In the genomic region with DNA sequence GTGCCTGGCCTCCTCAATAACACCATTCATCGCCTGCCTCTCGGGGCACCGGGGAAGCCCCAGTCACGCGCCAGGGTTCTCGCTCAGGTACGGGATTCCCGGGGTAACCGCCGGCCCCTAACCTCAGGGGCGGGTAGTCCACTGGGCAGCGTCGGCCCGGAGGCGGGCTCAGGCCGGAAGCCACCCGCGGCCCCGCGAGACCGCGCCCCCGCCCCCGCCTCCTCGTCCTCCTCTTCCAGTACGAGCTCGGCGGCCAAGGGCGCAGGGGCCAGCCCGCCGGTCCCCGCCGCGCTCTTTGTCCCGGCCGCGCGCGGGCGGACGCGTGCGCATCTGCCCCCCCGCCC, we compare ENCODE assay signal across 8 mouse cellular contexts. TPM values are rescaled to one million over a fixed set of nuclear protein-coding genes. Genes with fewer than 3 reads are reported as not detected.
DNase-seq lines count a peak whose midpoint lies in the region; TF ChIP-seq lines count a peak whose summit lies in the region.

No protein-coding gene starts in this region.

- TF ChIP-seq RAD21 in MEL (IDR thresholded peaks at IDR 0.05; ENCODE audit: low read depth, low read length) = no peak

- no peaks in the 10 kb centered on the region for H3K9me3 ChIP-seq in MEL (replicated peaks; ENCODE audit: insufficient read depth, low read length)
- H3K9me3 ChIP-seq in hindbrain, embryonic 10.5 days = no peaks in the 10 kb centered on the region

- peaks cover 19 to 34% of the 10 kb centered on the region in 2 experiments for H3K4me1 ChIP-seq in MEL (ENCODE audit: control insufficient read depth in 1 of 2, insufficient read depth in 2 of 2, low read length in 2 of 2)
- H3K4me1 ChIP-seq in cerebellum, adult 2 months (ENCODE audit: control insufficient read depth, insufficient read depth, low read length) = no peaks in the 10 kb centered on the region; the same call in 1 of the 2 replicates
- H3K4me1 ChIP-seq in hindbrain, embryonic 10.5 days (replicated peaks) = peaks cover 39% of the 10 kb centered on the region

- H3K27ac ChIP-seq in MEL (ENCODE audit: control insufficient read depth, low read depth, low read length) = peak overlapping the region; percentile 97
- H3K27ac ChIP-seq in cerebellum, adult 2 months (ENCODE audit: insufficient read depth, low read length) = peak overlapping the region; percentile 29; the same call in 1 of the 2 replicates
- peak overlapping the region; percentile 100 for H3K27ac ChIP-seq in hindbrain, embryonic 10.5 days

- H3K9ac ChIP-seq in MEL (ENCODE audit: control insufficient read depth, low read depth, low read length, poor library complexity, severe bottlenecking) = peak overlapping the region; percentile 99

- peaks cover 38% of the 10 kb centered on the region for H3K79me2 ChIP-seq in MEL (ENCODE audit: control insufficient read depth, insufficient read depth, low read length, poor library complexity)

- under 1% methylated on average over 35 of the region's 44 CpGs for WGBS in cerebellum, adult 2 months
- WGBS in hindbrain, embryonic 10.5 days = under 1% methylated on average over 33 of the region's 44 CpGs

- TF ChIP-seq POLR2A in MEL (IDR thresholded peaks at IDR 0.05; ENCODE audit: control insufficient read depth in 1 of 2, insufficient read depth in 1 of 2, low read depth in 1 of 2, low read length in 2 of 2, poor library complexity in 1 of 2) = peak; percentile 73 to 74
- TF ChIP-seq POLR2A in cerebellum, adult 2 months (IDR thresholded peaks at IDR 0.05; ENCODE audit: borderline replicate concordance, insufficient read depth, low read length) = no peak

- peaks cover 0 to 46% of the 10 kb centered on the region in 2 experiments; a peak in 3 of 4 replicates for H3K36me3 ChIP-seq in MEL (ENCODE audit: control insufficient read depth in 1 of 2, insufficient read depth in 2 of 2, low read length in 2 of 2)
- peaks cover 7% of the 10 kb centered on the region for H3K36me3 ChIP-seq in hindbrain, embryonic 10.5 days

- H3K27me3 ChIP-seq in MEL (ENCODE audit: control insufficient read depth in 1 of 2, insufficient read depth in 2 of 2, low read length in 2 of 2) = no peaks in the 10 kb centered on the region
- H3K27me3 ChIP-seq in cerebellum, adult 2 months (ENCODE audit: control insufficient read depth, insufficient read depth, low read length) = no peaks in the 10 kb centered on the region
- H3K27me3 ChIP-seq in hindbrain, embryonic 10.5 days (ENCODE audit: insufficient read depth, poor library complexity, severe bottlenecking) = no peaks in the 10 kb centered on the region

- peak overlapping the region; percentile 86 to 95 for H3K4me3 ChIP-seq in MEL (ENCODE audit: control insufficient read depth in 1 of 2, insufficient read depth in 1 of 2, low read depth in 2 of 2, low read length in 2 of 2)
- peak overlapping the region; percentile 96 for H3K4me3 ChIP-seq in cerebellum, adult 2 months (replicated peaks; ENCODE audit: insufficient read depth, low read depth, low read length)
- H3K4me3 ChIP-seq in hindbrain, embryonic 10.5 days = peak overlapping the region; percentile 79

- no peak for TF ChIP-seq CTCF in MEL (IDR thresholded peaks at IDR 0.05 in 2 of 3, conservative IDR thresholded peaks at IDR 0.05 in 1 of 3; ENCODE audit: control insufficient read depth in 1 of 3, insufficient read depth in 1 of 3, low read depth in 2 of 3, low read length in 3 of 3, poor library complexity in 1 of 3, severe bottlenecking in 1 of 3)
- TF ChIP-seq CTCF in cerebellum, adult 2 months (IDR thresholded peaks at IDR 0.05; ENCODE audit: borderline replicate concordance, insufficient read depth, low read depth, low read length) = no peak

- peak; percentile 93 for DNase-seq in MEL (ENCODE audit: low read depth, low spot score)
- peak; percentile 77 to 83 for DNase-seq in cerebellum, adult 2 months
- peak; percentile 87 for DNase-seq in forelimb bud, embryonic 11.5 days (ENCODE audit: low read depth, low spot score)
- peak; percentile 90 for DNase-seq in hindbrain, embryonic 10.5 days (ENCODE audit: low spot score)
- peak; percentile 53 to 58 for DNase-seq in layer of hippocampus, postnatal 36 days
- DNase-seq in lung, postnatal 25 days (ENCODE audit: low spot score) = peak; percentile 79
- DNase-seq in retina, adult 2 months (ENCODE audit: low read depth, low spot score) = peak; percentile 63
- peak; percentile 78 to 83 for DNase-seq in thymus, postnatal 36 days

- no peak for TF ChIP-seq EP300 in MEL (IDR thresholded peaks at IDR 0.05; ENCODE audit: low read depth in 1 of 2, low read length in 2 of 2)

TF ChIP-seq in MEL, 35 proteins besides CTCF, POLR2A, EP300 and RAD21:
- TF ChIP-seq MAFK (IDR thresholded peaks at IDR 0.05; ENCODE audit: borderline replicate concordance, low read depth, low read length) (no peak), MXI1 (IDR thresholded peaks at IDR 0.05; ENCODE audit: low read depth, low read length) (peak; percentile 55; the same call in 1 of the 2 replicates), NELFE (IDR thresholded peaks at IDR 0.05; ENCODE audit: low read depth, low read length) (peak; percentile 79), USF1 (IDR thresholded peaks at IDR 0.05; ENCODE audit: low read depth, low read length) (peak; percentile 62), GATA1 (IDR thresholded peaks at IDR 0.05; ENCODE audit: low read depth, low read length) (no peak), SIN3A (IDR thresholded peaks at IDR 0.05; ENCODE audit: low read length) (peak; percentile 76; the same call in 1 of the 2 replicates), TCF12 (IDR thresholded peaks at IDR 0.05; ENCODE audit: low read depth, low read length) (peak; percentile 40; the same call in 1 of the 2 replicates), HCFC1 (IDR thresholded peaks at IDR 0.05; ENCODE audit: low read depth, low read length) (peak; percentile 51; the same call in 1 of the 2 replicates), ZMIZ1 (IDR thresholded peaks at IDR 0.05; ENCODE audit: low read depth, low read length) (0 out of 2 replicates have a peak, but pooled peaks have one; percentile 23), ETS1 (IDR thresholded peaks at IDR 0.05; ENCODE audit: low read depth, low read length) (peak; percentile 44; the same call in 1 of the 2 replicates), SMC3 (IDR thresholded peaks at IDR 0.05; ENCODE audit: low read depth, low read length) (no peak), BHLHE40 (IDR thresholded peaks at IDR 0.05; ENCODE audit: borderline replicate concordance, low read depth, low read length) (peak; percentile 54; the same call in 1 of the 2 replicates), POLR2AphosphoS2 (IDR thresholded peaks at IDR 0.05; ENCODE audit: low read length) (peak; percentile 71; the same call in 1 of the 2 replicates)

RNA-seq across cellular contexts. Expression of a gene that starts 0.6 kb away (rescaled TPM):
- 41.9 and 49.4 TPM in 2 replicates for total RNA-seq in MEL (2012; rRNA removed)
- polyA plus RNA-seq in MEL (2012; ENCODE audit: insufficient read depth in 1 of 2, insufficient read length in 2 of 2, low read depth in 1 of 2, low replicate concordance in 2 of 2, missing spikeins in 1 of 2) = 100 to 1,000 TPM in 1 of 2 experiments, 10 to 100 TPM in 1; 99.4 to 160 TPM
- 83.9 and 92.9 TPM in 2 replicates for polyA plus RNA-seq in cerebellum, adult 2 months (2012; rRNA removed)
- polyA plus RNA-seq in hindbrain, embryonic 10.5 days (2016; fragmentation: Nextera tagmentation; extraction: Ambion mirVana) = 216 and 248 TPM in 2 replicates
- total RNA-seq in layer of hippocampus, postnatal 36 days (2021) = 100 to 1,000 TPM; 113 to 116 TPM

Comparison
In these comparisons a context has a peak if more than half of its experiments do, and no peak if none do; other contexts are left out.
1. Peak in every context shown above with its lines: DNase-seq, H3K4me3 ChIP-seq and H3K27ac ChIP-seq.
2. H3K27ac ChIP-seq: peak in every context shown above with its lines; median percentile 100 in hindbrain, embryonic 10.5 days; 97 in MEL; 29 in cerebellum, adult 2 months.